Mouse (Mus musculus) kidney, embryonic 14.5 days (tissue): Measurements from ENCODE around the gene Narf. TPM values are rescaled to one million over a fixed set of nuclear protein-coding genes. Genes with fewer than 3 reads are reported as not detected.

Experiments used
- ATAC-seq: fragments of 200-750 bp; cut with Nextera tagmentation; 2 replicates; pipeline ENCODE4 v1.8.0; 2017; ENCODE audit warnings: moderate number of reproducible peaks, mild to moderate bottlenecking, moderate TSS enrichment, moderate library complexity; ENCODE audit not compliant: low FRiP score, low TSS enrichment
- H3K27ac ChIP-seq: fragments of 300-500 bp; sonication (generic); 2 replicates; pipeline ENCODE4 v1.5.1; 2014; ENCODE audit warnings: low read depth, mild to moderate bottlenecking, low read length, moderate library complexity, mixed read lengths
- H3K27me3 ChIP-seq: fragments of 300-500 bp; sonication (generic); 2 replicates; pipeline ENCODE4 v1.6.1; 2014; ENCODE audit warnings: mild to moderate bottlenecking, low read length; ENCODE audit not compliant: control insufficient read depth, insufficient read depth
- H3K36me3 ChIP-seq: fragments of 300-500 bp; sonication (generic); 2 replicates; pipeline ENCODE4 v1.6.1; 2014; ENCODE audit warnings: low read length, mixed read lengths; ENCODE audit not compliant: control insufficient read depth, insufficient read depth
- H3K4me1 ChIP-seq: fragments of 300-500 bp; sonication (generic); 2 replicates; pipeline ENCODE4 v1.6.1; 2014; ENCODE audit warnings: low read length, mixed read lengths; ENCODE audit not compliant: control insufficient read depth, insufficient read depth
- H3K4me2 ChIP-seq: fragments of 300-500 bp; sonication (generic); replicated peaks from 2 replicates; pipeline ENCODE4 v1.6.1; 2014; ENCODE audit warnings: low read depth, mild to moderate bottlenecking, low read length
- H3K4me3 ChIP-seq: fragments of 300-500 bp; sonication (generic); 2 replicates; pipeline ENCODE4 v1.5.1; 2014; ENCODE audit warnings: mild to moderate bottlenecking, low read length
- H3K9ac ChIP-seq: fragments of 300-500 bp; sonication (generic); 2 replicates; pipeline ENCODE4 v1.6.1; 2014; ENCODE audit warnings: low read depth, mild to moderate bottlenecking, low read length, moderate library complexity
- H3K9me3 ChIP-seq: fragments of 300-500 bp; sonication (generic); 2 replicates; pipeline ENCODE4 v1.6.1; 2016; ENCODE audit warnings: low read length; ENCODE audit not compliant: control insufficient read depth
- WGBS: fragments of 180-500 bp; shearing (Covaris S2); extraction: QIAGEN DNeasy Blood & Tissue Kit; methylation state at CpG from one replicate; pipeline ENCODE4 v1.1.7; 2014; 5-methylcytosine and 5-hydroxymethylcytosine counted together
- polyA plus RNA-seq: library from polyadenylated mRNA; unstranded; fragments of >200 nt; fragmentation: Nextera tagmentation; extraction: Ambion mirVana; gene quantifications from 2 replicates; pipeline ENCODE4 v1.2.1, GENCODE M21; 2014

Narf gene
- 27.5 and 53.1 TPM in 2 replicates for polyA plus RNA-seq

DNA sequence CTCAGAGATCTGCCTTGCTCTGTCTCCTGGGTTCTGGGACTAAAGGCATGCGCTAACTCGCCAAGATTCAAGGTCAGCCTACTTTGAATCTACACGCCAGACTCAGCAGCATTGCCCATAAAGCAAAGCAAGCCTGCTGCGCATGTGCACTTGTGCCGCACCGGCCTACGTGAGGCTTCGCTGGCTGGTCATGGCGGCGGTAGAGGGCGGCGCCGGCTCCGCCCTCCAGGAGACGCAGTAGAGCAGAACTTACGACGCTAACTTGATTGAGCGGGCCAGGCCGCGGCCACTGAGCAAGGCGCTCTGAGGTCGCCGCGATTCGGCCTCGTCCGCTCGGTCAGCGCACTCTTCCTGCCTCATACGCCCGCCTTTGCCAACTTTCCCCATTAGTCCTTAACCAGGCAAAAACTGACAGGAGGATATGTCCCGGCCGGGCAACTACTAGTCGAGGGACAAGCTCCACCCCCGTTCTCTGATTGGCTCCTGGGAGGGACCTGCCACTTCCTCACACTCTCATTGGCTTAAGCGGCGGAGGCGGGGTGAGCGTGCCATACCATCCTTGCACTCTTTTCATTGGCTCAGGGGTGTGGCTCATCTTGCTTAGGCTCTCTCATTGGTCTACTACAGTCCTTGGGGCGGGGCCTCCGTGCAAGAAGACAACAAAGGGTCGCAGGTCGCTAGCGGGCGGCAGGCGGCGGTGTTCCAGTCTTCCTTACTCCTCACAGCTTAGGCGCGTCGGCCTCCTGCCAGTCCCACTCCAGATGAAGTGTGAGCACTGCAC, at the start of gene Narf:
Narf (plus strand) TSS at position 690 of the 781 bp plus-strand sequence.
- peak; percentile 100 for ATAC-seq
- Histone ChIP-seq H3K4me2 (peak within 1 kb of the TSS; percentile 62), H3K36me3 (peaks cover 19% of the 10 kb centered on the region), H3K27me3 (no peaks in the 10 kb centered on the region), H3K4me3 (peak within 1 kb of the TSS; percentile 92), H3K9ac (peak within 1 kb of the TSS; percentile 78), H3K9me3 (no peaks in the 10 kb centered on the region), H3K4me1 (0 out of 2 replicates have a peak, but pooled peaks cover 7% of the 10 kb centered on the region), H3K27ac (peak within 1 kb of the TSS; percentile 100)
- WGBS: under 1% methylated on average over 50 of the region's 50 CpGs

DNA sequence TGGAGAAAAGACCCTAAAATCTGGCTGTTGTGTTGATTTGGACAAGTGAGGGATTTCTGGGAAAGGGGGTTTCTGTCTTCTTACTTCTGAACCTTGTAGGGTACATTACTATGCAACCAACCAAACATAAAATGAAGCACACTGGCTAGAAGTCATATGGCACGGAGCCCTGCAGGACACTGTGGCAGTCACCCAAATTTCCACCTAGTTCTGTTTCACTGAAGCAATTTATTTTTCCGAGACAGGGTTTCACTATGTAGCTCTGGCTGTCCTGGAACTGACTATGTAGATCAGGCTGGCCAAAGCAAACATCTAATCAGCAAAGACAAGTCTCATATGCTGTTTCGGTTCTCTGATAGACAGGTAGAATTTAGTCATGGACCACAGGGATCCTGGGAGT, 47.4 kb upstream of the Narf start:
- 91% methylated on average over 3 of the region's 3 CpGs for WGBS
- ATAC-seq: no peak
- Histone ChIP-seq H3K36me3 (no peaks in the 10 kb centered on the region), H3K9ac (no peak overlapping the region), H3K27me3 (no peaks in the 10 kb centered on the region), H3K9me3 (no peaks in the 10 kb centered on the region), H3K27ac (no peak overlapping the region), H3K4me3 (no peak overlapping the region), H3K4me1 (no peaks in the 10 kb centered on the region), H3K4me2 (no peak overlapping the region)

DNA sequence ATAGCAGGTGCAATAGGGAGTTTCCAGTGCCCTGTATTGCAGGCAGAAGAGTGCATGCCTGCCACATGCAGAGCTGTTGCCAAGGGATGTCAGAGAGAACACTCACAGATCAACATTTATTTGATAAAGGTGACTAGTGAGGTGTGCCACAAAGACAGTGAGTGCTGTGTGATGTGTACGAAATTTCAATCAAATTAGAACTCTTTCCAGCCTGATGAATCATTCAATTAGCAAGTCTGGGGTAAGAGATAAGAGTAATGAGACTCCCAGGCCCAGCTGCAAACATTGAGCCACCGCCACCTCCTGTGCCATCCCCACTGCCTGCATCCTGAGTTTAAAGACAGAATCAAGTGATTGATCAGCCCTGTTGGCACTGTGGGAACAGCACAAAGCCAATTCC, 44.3 kb upstream of the Narf start:
- H3K9ac ChIP-seq: no peak overlapping the region
- 64% methylated on average over 2 of the region's 2 CpGs for WGBS
- no peaks in the 10 kb centered on the region for H3K4me1 ChIP-seq
- no peak overlapping the region for H3K4me2 ChIP-seq
- no peaks in the 10 kb centered on the region; the same call in 1 of the 2 replicates for H3K36me3 ChIP-seq
- no peaks in the 10 kb centered on the region for H3K27me3 ChIP-seq
- no peak overlapping the region for H3K27ac ChIP-seq
- H3K4me3 ChIP-seq: no peak overlapping the region
- H3K9me3 ChIP-seq: no peaks in the 10 kb centered on the region
- ATAC-seq: no peak

DNA sequence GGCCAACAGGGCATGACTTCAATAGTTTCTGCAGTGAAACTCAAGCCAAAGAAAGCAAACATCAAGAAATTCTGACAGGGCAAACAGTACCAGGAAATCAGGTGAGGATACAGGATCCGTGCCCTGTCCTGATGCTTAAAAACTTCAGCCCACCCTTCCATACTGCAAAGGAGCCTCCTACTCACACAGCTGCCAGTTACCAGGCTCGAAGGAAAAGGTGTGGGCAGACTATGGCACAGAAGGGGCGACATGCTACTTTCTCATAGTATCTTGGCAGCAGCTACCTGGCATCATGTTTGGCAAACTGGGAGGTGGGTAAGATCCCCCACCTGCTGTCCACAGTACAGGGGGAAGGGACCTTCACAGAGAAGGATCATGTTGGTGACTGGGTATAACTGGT, 43.6 kb upstream of the Narf start:
- Histone ChIP-seq H3K9ac (no peak overlapping the region), H3K27me3 (no peaks in the 10 kb centered on the region), H3K4me2 (no peak overlapping the region), H3K9me3 (no peaks in the 10 kb centered on the region), H3K4me1 (no peaks in the 10 kb centered on the region), H3K36me3 (no peaks in the 10 kb centered on the region; the same call in 1 of the 2 replicates), H3K4me3 (no peak overlapping the region), H3K27ac (no peak overlapping the region)
- ATAC-seq: 0 out of 2 replicates have a peak, but pooled peaks have one; percentile 46
- 47% methylated on average over 3 of the region's 3 CpGs for WGBS

DNA sequence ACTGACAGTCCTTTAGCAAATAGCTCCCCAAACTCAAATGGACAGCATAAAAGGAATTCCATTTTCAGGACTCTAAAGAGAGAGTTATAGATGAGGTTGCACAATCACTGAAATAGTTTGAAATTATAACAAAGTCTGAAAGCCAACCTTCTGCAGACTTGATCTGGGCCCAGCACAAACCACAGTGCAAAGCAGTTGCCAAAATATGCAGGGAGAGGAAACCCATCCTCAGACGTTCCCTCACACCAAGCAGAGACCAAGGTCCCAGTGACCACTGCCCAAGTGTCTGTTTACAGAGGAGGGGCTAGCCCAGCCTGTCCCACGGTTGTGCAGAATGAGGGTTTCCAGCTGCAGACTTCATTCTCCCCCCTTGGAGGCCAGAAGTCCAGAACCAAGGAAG, 38.4 kb upstream of the Narf start:
- no peak overlapping the region for H3K4me2 ChIP-seq
- H3K9me3 ChIP-seq: no peaks in the 10 kb centered on the region
- ATAC-seq: no peak
- no peak overlapping the region for H3K9ac ChIP-seq
- H3K36me3 ChIP-seq: no peaks in the 10 kb centered on the region; the same call in 1 of the 2 replicates
- no peaks in the 10 kb centered on the region for H3K4me1 ChIP-seq
- H3K27me3 ChIP-seq: no peaks in the 10 kb centered on the region
- WGBS: 21% methylated on average over 2 of the region's 2 CpGs
- H3K4me3 ChIP-seq: no peak overlapping the region
- H3K27ac ChIP-seq: no peak overlapping the region

DNA sequence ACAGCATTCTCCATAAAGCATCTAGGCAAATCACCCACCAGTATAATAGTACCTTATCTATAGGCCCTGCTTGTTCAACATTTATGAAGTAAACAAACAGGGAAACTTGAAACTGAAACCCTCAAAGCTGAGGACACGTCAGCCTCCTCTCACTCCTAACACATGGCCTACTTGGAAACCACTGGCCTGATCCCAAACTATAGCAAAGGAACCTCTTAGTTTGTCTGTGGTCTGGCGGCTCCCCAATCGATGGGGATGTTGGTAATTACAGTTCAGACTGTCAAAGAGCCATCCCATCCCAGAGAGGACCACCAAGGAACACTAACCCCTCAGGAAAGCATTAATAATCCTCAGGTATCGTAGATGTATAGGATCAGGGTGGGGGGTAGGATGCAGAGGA, 37.2 kb upstream of the Narf start:
- Histone ChIP-seq H3K4me2 (no peak overlapping the region), H3K27ac (no peak overlapping the region), H3K9ac (no peak overlapping the region), H3K27me3 (no peaks in the 10 kb centered on the region), H3K4me3 (no peak overlapping the region), H3K9me3 (no peaks in the 10 kb centered on the region), H3K4me1 (no peaks in the 10 kb centered on the region), H3K36me3 (no peaks in the 10 kb centered on the region; the same call in 1 of the 2 replicates)
- no peak for ATAC-seq
- 74% methylated on average over 4 of the region's 4 CpGs for WGBS

DNA sequence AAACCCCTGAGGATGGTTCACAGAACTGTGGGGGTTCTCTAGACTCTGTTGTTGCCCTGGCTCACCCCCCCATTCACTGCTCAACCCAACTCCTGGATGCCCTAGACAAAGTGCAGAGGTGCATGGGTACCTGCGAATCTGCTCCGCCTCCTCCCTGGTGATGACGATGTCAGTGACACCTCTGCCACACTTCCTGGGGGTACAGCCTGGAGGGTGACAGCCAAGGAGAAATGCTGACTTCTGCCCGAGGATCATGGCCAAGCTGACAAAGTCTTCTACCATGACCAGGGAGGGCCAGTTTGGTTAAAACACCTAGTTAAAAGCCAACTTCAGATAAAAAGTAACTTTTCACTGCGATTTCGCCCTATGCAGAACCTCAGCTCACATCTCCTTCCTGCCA, 36.3 kb upstream of the Narf start:
- H3K9ac ChIP-seq: no peak overlapping the region
- ATAC-seq: no peak
- no peak overlapping the region for H3K4me3 ChIP-seq
- no peak overlapping the region for H3K4me2 ChIP-seq
- H3K9me3 ChIP-seq: no peaks in the 10 kb centered on the region
- H3K4me1 ChIP-seq: no peaks in the 10 kb centered on the region
- WGBS: 93% methylated on average over 6 of the region's 6 CpGs
- no peaks in the 10 kb centered on the region for H3K27me3 ChIP-seq
- no peaks in the 10 kb centered on the region; the same call in 1 of the 2 replicates for H3K36me3 ChIP-seq
- H3K27ac ChIP-seq: no peak overlapping the region

DNA sequence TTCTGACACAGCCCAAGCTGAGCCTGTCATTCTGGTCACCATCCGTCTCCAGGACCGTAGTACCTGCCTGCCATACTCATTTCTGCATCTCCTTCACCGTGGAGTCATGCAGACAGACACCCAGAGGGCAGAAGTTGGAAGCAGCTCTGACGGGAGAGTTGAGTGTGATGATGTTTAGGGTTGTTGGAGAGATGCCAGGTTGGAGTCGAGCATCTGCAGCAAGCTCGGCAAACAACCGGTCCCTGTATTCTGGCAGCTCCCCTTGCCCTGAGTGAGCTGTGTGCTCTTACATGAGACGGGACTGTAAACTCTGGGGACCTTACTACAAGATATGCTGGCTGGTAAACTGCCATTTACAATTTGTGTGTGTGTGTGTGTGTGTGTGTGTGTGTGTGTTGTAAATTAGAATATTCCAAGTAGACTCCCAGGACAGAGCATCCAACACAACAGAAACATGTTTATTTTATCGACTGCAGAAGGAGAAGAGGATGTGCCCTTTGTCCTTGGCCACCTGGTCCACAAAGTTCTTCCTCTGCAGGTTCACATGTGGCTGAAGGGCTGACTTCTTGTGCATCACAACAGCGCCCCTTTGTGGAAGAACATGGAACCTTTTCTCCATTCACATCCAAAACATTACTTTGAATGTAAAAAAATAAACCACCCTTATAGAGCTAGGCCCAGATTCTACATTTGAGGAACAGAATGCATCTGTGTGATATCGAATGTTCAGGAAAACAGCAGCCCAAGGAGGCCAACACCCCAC, 35.4 kb upstream of the Narf start:
- H3K27ac ChIP-seq: no peak overlapping the region
- WGBS: 53% methylated on average over 11 of the region's 11 CpGs

DNA sequence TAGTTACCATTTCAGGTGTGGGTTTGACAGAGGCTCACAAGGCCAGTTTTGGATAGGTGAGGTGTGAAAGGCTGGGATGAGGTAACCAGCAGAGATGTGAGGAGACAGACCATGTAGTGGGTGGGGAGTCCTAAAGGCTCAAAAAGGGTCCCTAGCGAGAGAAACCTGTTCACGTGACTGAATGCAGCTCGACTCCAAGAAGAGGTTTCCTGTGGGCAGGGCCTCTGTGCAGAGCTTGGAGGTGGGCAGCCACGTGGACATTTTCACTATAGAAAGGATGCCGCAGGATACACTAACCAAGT, 33.2 kb upstream of the Narf start:
- no peak for ATAC-seq
- no peaks in the 10 kb centered on the region for H3K27me3 ChIP-seq
- H3K27ac ChIP-seq: 0 out of 2 replicates have a peak overlapping the region, but pooled peaks have one; percentile 17
- WGBS: 0% methylated on average over 5 of the region's 5 CpGs
- H3K9me3 ChIP-seq: no peaks in the 10 kb centered on the region
- H3K4me3 ChIP-seq: peak overlapping the region; percentile 75
- H3K4me2 ChIP-seq: peak overlapping the region; percentile 78
- H3K36me3 ChIP-seq: peaks cover 11% of the 10 kb centered on the region; the same call in 1 of the 2 replicates
- H3K4me1 ChIP-seq: no peaks in the 10 kb centered on the region
- H3K9ac ChIP-seq: 0 out of 2 replicates have a peak overlapping the region, but pooled peaks have one; percentile 24

More for the DNA sequence above, 35.4 kb upstream of the Narf start:
- H3K9ac ChIP-seq: no peak overlapping the region
- H3K27me3 ChIP-seq: no peaks in the 10 kb centered on the region
- no peak for ATAC-seq
- no peak overlapping the region for H3K4me2 ChIP-seq
- H3K9me3 ChIP-seq: no peaks in the 10 kb centered on the region
- no peaks in the 10 kb centered on the region for H3K36me3 ChIP-seq
- no peaks in the 10 kb centered on the region for H3K4me1 ChIP-seq
- H3K4me3 ChIP-seq: no peak overlapping the region
